In the genomic region with DNA sequence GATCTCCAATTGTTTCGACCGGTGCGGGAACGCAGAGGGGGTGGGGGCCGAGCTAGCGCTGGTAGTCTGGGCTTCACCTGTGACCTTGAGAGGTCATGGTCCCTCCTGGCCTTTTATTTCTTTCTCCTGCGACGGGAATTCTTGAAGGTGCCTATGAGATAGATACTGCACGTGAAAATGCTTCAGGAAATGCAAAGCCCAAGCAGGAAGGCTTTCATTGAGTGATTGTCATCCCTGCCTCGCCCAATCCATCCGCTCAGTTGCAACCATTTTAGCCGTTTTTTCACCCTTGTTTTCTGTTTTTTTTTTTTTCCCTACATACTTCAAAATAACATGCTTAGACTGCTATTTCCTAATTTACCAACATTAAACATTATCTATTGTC, we compare ENCODE assay signal across 9 mouse cellular contexts.
DNase-seq lines count a peak whose midpoint lies in the region; ATAC-seq and TF ChIP-seq lines count a peak whose summit lies in the region.
"Had no signal": no experiment of that assay in that cellular context is flagged by ENCODE, and none has a peak within 500 bp of the region (broad histone marks: within the 10 kb centered on the region; RNA-seq: fewer than 3 reads in every experiment).

No protein-coding gene starts in this region.

- no peaks in the 10 kb centered on the region for H3K9me3 ChIP-seq in heart, embryonic 15.5 days (replicated peaks)
- H3K9me3 ChIP-seq in forebrain, embryonic 16.5 days (ENCODE audit: control insufficient read depth, low read length), result no peaks in the 10 kb centered on the region
- H3K9me3 ChIP-seq in liver, embryonic 16.5 days (replicated peaks; ENCODE audit: control insufficient read depth, low read length), result no peaks in the 10 kb centered on the region

- H3K4me1 ChIP-seq in heart, embryonic 15.5 days (replicated peaks), result peaks cover 10% of the 10 kb centered on the region
- H3K4me1 ChIP-seq in bone marrow macrophage, adult 2 months (ENCODE audit: control insufficient read depth, insufficient read depth, low read length), result peaks cover 5% of the 10 kb centered on the region; the same call in 1 of the 2 replicates
- H3K4me1 ChIP-seq in forebrain, embryonic 16.5 days (replicated peaks; ENCODE audit: control insufficient read depth, insufficient read depth, low read length), result peaks cover 9% of the 10 kb centered on the region; the same call in 1 of the 2 replicates
- H3K4me1 ChIP-seq in liver, embryonic 16.5 days (ENCODE audit: control insufficient read depth, low read depth, low read length), result no peaks in the 10 kb centered on the region; the same call in 1 of the 2 replicates

- no peaks in the 10 kb centered on the region for H3K36me3 ChIP-seq in heart, embryonic 15.5 days
- H3K36me3 ChIP-seq in forebrain, embryonic 16.5 days (ENCODE audit: control insufficient read depth, insufficient read depth), result no peaks in the 10 kb centered on the region
- no peaks in the 10 kb centered on the region for H3K36me3 ChIP-seq in liver, embryonic 16.5 days (ENCODE audit: control insufficient read depth, insufficient read depth)
- H3K36me3 ChIP-seq: G1E had no signal

- no peaks in the 10 kb centered on the region for H3K27me3 ChIP-seq in heart, embryonic 15.5 days
- H3K27me3 ChIP-seq in forebrain, embryonic 16.5 days (replicated peaks; ENCODE audit: control insufficient read depth, insufficient read depth, low read length), result no peaks in the 10 kb centered on the region
- H3K27me3 ChIP-seq in liver, embryonic 16.5 days (ENCODE audit: control insufficient read depth, insufficient read depth, low read depth, low read length), result peaks cover 11% of the 10 kb centered on the region

- no peak for TF ChIP-seq POLR2A in bone marrow macrophage, adult 2 months (IDR thresholded peaks at IDR 0.05; ENCODE audit: borderline replicate concordance, low read depth, low read length)

- peak overlapping the region; percentile 77 for H3K4me2 ChIP-seq in heart, embryonic 15.5 days
- peak overlapping the region; percentile 92 for H3K4me2 ChIP-seq in forebrain, embryonic 16.5 days (ENCODE audit: low read length)
- H3K4me2 ChIP-seq in liver, embryonic 16.5 days (ENCODE audit: low read depth, low read length), result peak overlapping the region; percentile 59

- no peak for TF ChIP-seq CTCF in bone marrow macrophage, adult 2 months (IDR thresholded peaks at IDR 0.05; ENCODE audit: low read depth, low read length)

- peak overlapping the region; percentile 47 for H3K9ac ChIP-seq in heart, embryonic 15.5 days
- H3K9ac ChIP-seq in forebrain, embryonic 16.5 days (replicated peaks; ENCODE audit: low read depth, low read length), result peak overlapping the region; percentile 83
- no peak overlapping the region for H3K9ac ChIP-seq in liver, embryonic 16.5 days (ENCODE audit: low read depth, low read length)

- no peak for ATAC-seq in heart, embryonic 15.5 days (replicated peaks; ENCODE audit: insufficient number of reproducible peaks, insufficient read depth, low FRiP score, low read depth)
- ATAC-seq in forebrain, embryonic 16.5 days, result peak; percentile 49; the same call in 1 of the 2 replicates
- ATAC-seq in liver, embryonic 16.5 days (ENCODE audit: low read depth), result no peak

- intact Hi-C loops in heart, postnatal 14 days (cut with DNase I), result loop anchor here (2.0 to 10.0 kb wide), 2 partner anchors 444 to 1576 kb away; no protein-coding TSS in a partner anchor

- H3K4me3 ChIP-seq in heart, embryonic 15.5 days, result peak overlapping the region; percentile 50
- H3K4me3 ChIP-seq in bone marrow macrophage, adult 2 months (ENCODE audit: insufficient read depth, low read length), result peak overlapping the region; percentile 49
- peak overlapping the region; percentile 59 for H3K4me3 ChIP-seq in forebrain, embryonic 16.5 days (replicated peaks; ENCODE audit: low read length)
- peak overlapping the region; percentile 43 for H3K4me3 ChIP-seq in liver, embryonic 16.5 days (ENCODE audit: low read depth, low read length)

- DNase-seq in heart, postnatal 14 days, result no peak
- DNase-seq in thymus, postnatal 4 days, result no peak
- DNase-seq in cerebellum, adult 11-12 months, result no peak
- no peak for DNase-seq in adrenal gland, postnatal 14 days

- WGBS in heart, embryonic 15.5 days, result 16% methylated on average over 12 of the region's 12 CpGs
- 10% methylated on average over 12 of the region's 12 CpGs for WGBS in forebrain, embryonic 16.5 days
- 11% methylated on average over 12 of the region's 12 CpGs for WGBS in liver, embryonic 16.5 days (ENCODE audit: insufficient replicate concordance)

- H3K27ac ChIP-seq in heart, embryonic 15.5 days, result peak overlapping the region; percentile 47; the same call in 1 of the 2 replicates
- H3K27ac ChIP-seq in bone marrow macrophage, adult 2 months (ENCODE audit: insufficient read depth, low read depth, low read length), result no peak overlapping the region
- H3K27ac ChIP-seq in forebrain, embryonic 16.5 days (ENCODE audit: low read length), result no peak overlapping the region
- H3K27ac ChIP-seq in liver, embryonic 16.5 days (ENCODE audit: low read length), result no peak overlapping the region
